Comparison of ENCODE assay signal across 10 mouse cellular contexts in the genomic region with DNA sequence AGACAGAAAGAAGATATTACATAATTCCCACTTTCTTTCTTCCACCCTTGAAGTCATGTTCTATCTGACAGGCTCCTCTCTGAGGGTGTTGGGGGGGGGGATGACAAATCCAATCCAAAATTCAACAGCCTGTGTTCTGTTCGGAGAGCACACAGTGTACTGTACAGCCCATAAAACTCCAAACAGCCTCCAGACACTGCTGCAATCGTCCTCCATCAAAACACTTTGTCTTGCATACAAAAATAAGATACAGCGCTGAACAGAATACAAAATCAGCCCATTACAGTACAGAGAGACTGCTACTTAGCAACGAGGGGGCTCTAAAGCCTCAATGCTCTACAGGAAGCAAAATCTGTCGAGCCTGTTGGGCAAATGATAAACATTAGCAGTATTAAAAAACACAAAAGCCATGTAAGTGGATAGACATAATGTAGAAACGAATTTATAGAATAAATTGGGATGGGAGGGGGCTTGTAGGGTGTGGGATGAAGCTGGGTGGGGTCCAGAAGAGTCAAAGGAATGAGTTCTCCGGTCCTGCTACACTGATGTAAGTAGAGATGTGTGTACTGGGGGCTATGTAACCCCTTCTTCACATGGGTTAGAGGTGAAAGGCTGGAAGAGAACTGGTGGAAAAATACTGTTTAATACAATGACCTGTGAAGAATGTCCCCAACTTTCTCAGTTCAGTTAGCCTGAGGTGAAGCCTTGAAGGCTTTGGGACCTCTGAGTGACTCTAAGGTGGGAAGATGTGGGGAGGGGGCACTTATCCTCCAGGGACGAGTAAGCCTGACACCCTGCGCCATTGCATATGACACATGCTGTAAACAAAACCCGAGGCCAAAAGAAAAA.
DNase-seq lines count a peak whose midpoint lies in the region; TF ChIP-seq lines count a peak whose summit lies in the region.
"Had no signal": no experiment of that assay in that cellular context is flagged by ENCODE, and none has a peak within 500 bp of the region (broad histone marks: within the 10 kb centered on the region; RNA-seq: fewer than 3 reads in every experiment).

No protein-coding gene starts in this region.

- intact Hi-C loops in heart, adult 2 months (cut with DNase I) = loop anchor here (1.0 kb wide), 2 partner anchors 13 to 87 kb away; no protein-coding TSS in a partner anchor
- intact Hi-C loops in heart, postnatal 25 days (cut with DNase I) = loop anchor here (1.0 to 2.0 kb wide), 3 partner anchors 13 to 50 kb away; no protein-coding TSS in a partner anchor
- intact Hi-C loops in left cerebral cortex, postnatal 14 days (cut with DNase I) = loop anchor here (1.0 to 5.0 kb wide), 6 partner anchors 14 to 100 kb away; a partner anchor contains a TSS

- peak; percentile 76; the same call in 1 of the 2 replicates for TF ChIP-seq EP300 in heart, adult 2 months (IDR thresholded peaks at IDR 0.05; ENCODE audit: insufficient read depth, low read depth, low read length)

- no peak; the same call in 1 of the 2 replicates for TF ChIP-seq POLR2A in heart, adult 2 months (IDR thresholded peaks at IDR 0.05; ENCODE audit: insufficient read depth, low read depth, low read length)

- WGBS in heart, adult 2 months = 32% methylated on average over 10 of the region's 10 CpGs

- peaks cover 65% of the 10 kb centered on the region for H3K4me1 ChIP-seq in heart, adult 2 months (ENCODE audit: control insufficient read depth, insufficient read depth, low read length)

- DNase-seq in heart, adult 2 months = peak in 1 of 2 experiments; percentile 46
- DNase-seq in heart, postnatal 25 days (ENCODE audit: low spot score) = no peak
- peak; percentile 90 for DNase-seq in brain, adult 2 months (ENCODE audit: low read depth, low spot score)
- DNase-seq in frontal cortex, adult 2 months (ENCODE audit: extremely low spot score in 1 of 2, low spot score in 1 of 2) = peak; percentile 62 to 66
- peak; percentile 76 to 92 for DNase-seq in left cerebral cortex, postnatal 14 days (ENCODE audit: low spot score in 2 of 2)
- DNase-seq in right cerebral cortex, postnatal 36 days (ENCODE audit: low spot score in 2 of 2) = peak; percentile 64 to 85
- no peak for DNase-seq in urinary bladder, postnatal 36 days (ENCODE audit: low spot score in 2 of 2)
- DNase-seq in adrenal gland, postnatal 4 days (ENCODE audit: low spot score in 2 of 2) = no peak

- peaks cover 51% of the 10 kb centered on the region for H3K36me3 ChIP-seq in heart, adult 2 months (ENCODE audit: control insufficient read depth, insufficient read depth, low read length)

- H3K4me3 ChIP-seq in heart, adult 2 months = peak overlapping the region; percentile 33
- H3K4me3 ChIP-seq: erythroblast, embryonic 14.5 days; myocyte had no signal

- no peak for TF ChIP-seq CTCF in heart, adult 2 months (IDR thresholded peaks at IDR 0.05)

- H3K27me3 ChIP-seq in heart, adult 2 months (ENCODE audit: control insufficient read depth, insufficient read depth, low read length) = no peaks in the 10 kb centered on the region

- peak overlapping the region; percentile 97 for H3K27ac ChIP-seq in heart, adult 2 months

- H3K79me2 ChIP-seq in heart, adult 2 months (replicated peaks; ENCODE audit: control insufficient read depth, insufficient read depth, low read length) = 0 out of 2 replicates have a peak, but pooled peaks cover 1% of the 10 kb centered on the region

- peak overlapping the region; percentile 77 for H3K9ac ChIP-seq in heart, adult 2 months (ENCODE audit: low read depth, low read length)

Comparison
In these comparisons a context has a peak if more than half of its experiments do, and no peak if none do; other contexts are left out.
1. DNase-seq: peak in brain, adult 2 months (single experiment), frontal cortex, adult 2 months (2 of 2), left cerebral cortex, postnatal 14 days (2 of 2) and right cerebral cortex, postnatal 36 days (2 of 2); none in heart, postnatal 25 days (single experiment), urinary bladder, postnatal 36 days (0 of 2) and adrenal gland, postnatal 4 days (0 of 2).